Comparison of ENCODE assay signal across 13 mouse cellular contexts in the genomic region with DNA sequence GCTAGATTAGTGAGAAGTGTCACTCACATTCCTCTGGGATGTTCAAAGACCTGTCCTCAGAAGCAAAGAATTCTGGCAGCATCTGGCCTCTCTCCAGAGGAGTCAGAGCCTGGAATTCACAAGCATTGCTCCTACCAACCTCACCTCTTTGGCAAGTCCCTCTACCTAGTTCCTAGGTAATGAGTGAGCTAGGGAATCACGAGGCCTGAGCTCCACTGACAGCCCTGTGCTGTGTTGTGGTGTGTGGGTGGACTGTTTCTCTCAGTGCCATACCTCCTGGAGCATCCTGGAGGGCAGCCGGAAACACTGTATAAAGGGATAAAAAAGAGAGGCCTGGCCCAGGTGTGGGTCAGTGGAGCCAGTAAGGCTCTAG. TPM values are rescaled to one million over a fixed set of nuclear protein-coding genes. Genes with fewer than 3 reads are reported as not detected.
DNase-seq lines count a peak whose midpoint lies in the region; ATAC-seq and TF ChIP-seq lines count a peak whose summit lies in the region.
"Had no signal": no experiment of that assay in that cellular context is flagged by ENCODE, and none has a peak within 500 bp of the region (broad histone marks: within the 10 kb centered on the region; RNA-seq: fewer than 3 reads in every experiment).

No protein-coding gene starts in this region.

- no peaks in the 10 kb centered on the region for H3K36me3 ChIP-seq in kidney, postnatal 0 days (ENCODE audit: insufficient read depth, low read length)
- H3K36me3 ChIP-seq in liver, embryonic 15.5 days (replicated peaks): no peaks in the 10 kb centered on the region
- H3K36me3 ChIP-seq: embryonic facial prominence, embryonic 15.5 days had no signal

- H3K27ac ChIP-seq in layer of hippocampus, adult 2 months: peak overlapping the region; percentile 85
- no peak overlapping the region for H3K27ac ChIP-seq in kidney, postnatal 0 days
- H3K27ac ChIP-seq in liver, embryonic 15.5 days (replicated peaks): 0 out of 2 replicates have a peak overlapping the region, but pooled peaks have one; percentile 21
- H3K27ac ChIP-seq: embryonic facial prominence, embryonic 15.5 days; forebrain, embryonic 12.5 days had no signal

- no peak overlapping the region for H3K4me2 ChIP-seq in kidney, postnatal 0 days (ENCODE audit: low read length)
- no peak overlapping the region for H3K4me2 ChIP-seq in liver, embryonic 15.5 days
- H3K4me2 ChIP-seq: embryonic facial prominence, embryonic 15.5 days; forebrain, embryonic 12.5 days had no signal

- no peak overlapping the region for H3K9ac ChIP-seq in kidney, postnatal 0 days (ENCODE audit: low read depth, low read length)
- H3K9ac ChIP-seq in liver, embryonic 15.5 days: no peak overlapping the region
- H3K9ac ChIP-seq: embryonic facial prominence, embryonic 15.5 days; forebrain, embryonic 12.5 days had no signal

- peaks cover 39% of the 10 kb centered on the region; the same call in 1 of the 2 replicates for H3K4me1 ChIP-seq in kidney, postnatal 0 days (replicated peaks; ENCODE audit: insufficient read depth, low read length)
- peaks cover 82% of the 10 kb centered on the region for H3K4me1 ChIP-seq in liver, embryonic 15.5 days (replicated peaks)

- ATAC-seq in kidney, postnatal 0 days (replicated peaks; ENCODE audit: low FRiP score, low read depth): peak; percentile 31; the same call in 1 of the 2 replicates
- no peak for ATAC-seq in liver, embryonic 15.5 days (ENCODE audit: insufficient read depth)
- ATAC-seq: inflammation-experienced regulatory T-cells, adult 6 months had no signal

- no peaks in the 10 kb centered on the region for H3K9me3 ChIP-seq in kidney, postnatal 0 days (replicated peaks; ENCODE audit: low read length)
- H3K9me3 ChIP-seq in liver, embryonic 15.5 days (replicated peaks): no peaks in the 10 kb centered on the region
- H3K9me3 ChIP-seq: embryonic facial prominence, embryonic 15.5 days; forebrain, embryonic 12.5 days had no signal

- 52% methylated on average over 2 of the region's 2 CpGs for WGBS in kidney, postnatal 0 days
- WGBS in liver, embryonic 15.5 days (ENCODE audit: insufficient replicate concordance): 70% methylated on average over 2 of the region's 2 CpGs

- H3K27me3 ChIP-seq in kidney, postnatal 0 days (ENCODE audit: insufficient read depth, low read length): no peaks in the 10 kb centered on the region
- H3K27me3 ChIP-seq in liver, embryonic 15.5 days: no peaks in the 10 kb centered on the region
- H3K27me3 ChIP-seq: embryonic facial prominence, embryonic 15.5 days; forebrain, embryonic 12.5 days had no signal

- no peak for TF ChIP-seq CTCF in layer of hippocampus, adult 2 months (conservative IDR thresholded peaks at IDR 0.05)
- TF ChIP-seq CTCF in kidney, postnatal 0 days (IDR thresholded peaks at IDR 0.05; ENCODE audit: low read depth): no peak

- peak; percentile 51 to 56 for DNase-seq in cerebellum, postnatal 25 days
- DNase-seq in cerebellum, adult 9-10 months: no peak
- DNase-seq in layer of hippocampus, adult 2 months (ENCODE audit: low spot score in 2 of 2): no peak
- DNase-seq in layer of hippocampus, postnatal 10 days (ENCODE audit: low spot score in 2 of 2): no peak
- no peak for DNase-seq in kidney, postnatal 0 days (ENCODE audit: low spot score)
- DNase-seq in yolk sac, embryonic 10.5 days (ENCODE audit: low spot score): no peak
- DNase-seq: lung, adult 18-20 months; midbrain, embryonic 14.5 days; right cerebral cortex, postnatal 4 days had no signal

- no peak overlapping the region for H3K4me3 ChIP-seq in layer of hippocampus, adult 2 months
- H3K4me3 ChIP-seq in kidney, postnatal 0 days (replicated peaks; ENCODE audit: low read depth, low read length): no peak overlapping the region
- no peak overlapping the region for H3K4me3 ChIP-seq in liver, embryonic 15.5 days (replicated peaks)
- H3K4me3 ChIP-seq: embryonic facial prominence, embryonic 15.5 days; forebrain, embryonic 12.5 days had no signal

RNA-seq across cellular contexts. Expression of a gene that starts 9.4 kb away (rescaled TPM):
- 10 to 100 TPM; 99.2 to 99.8 TPM for total RNA-seq in layer of hippocampus, adult 2 months (2021)
- 10 to 100 TPM; 74.5 to 84.5 TPM for total RNA-seq in layer of hippocampus, postnatal 10 days (2021)
- polyA plus RNA-seq in kidney, postnatal 0 days (2015; fragmentation: Nextera tagmentation; extraction: Ambion mirVana): 82.0 and 86.6 TPM in 2 replicates
- polyA plus RNA-seq in liver, embryonic 15.5 days (2015; fragmentation: Nextera tagmentation; extraction: Ambion mirVana): 82.4 and 84.3 TPM in 2 replicates

RNA-seq across cellular contexts. Expression of a gene that starts 10.3 kb away (rescaled TPM):
- 10 to 100 TPM; 44.0 to 46.4 TPM for total RNA-seq in layer of hippocampus, adult 2 months (2021)
- 10 to 100 TPM; 40.9 to 41.7 TPM for total RNA-seq in layer of hippocampus, postnatal 10 days (2021)
- 4.7 and 5.0 TPM in 2 replicates for polyA plus RNA-seq in kidney, postnatal 0 days (2015; fragmentation: Nextera tagmentation; extraction: Ambion mirVana)
- polyA plus RNA-seq in liver, embryonic 15.5 days (2015; fragmentation: Nextera tagmentation; extraction: Ambion mirVana): 2.0 and 2.8 TPM in 2 replicates

Comparison
In these comparisons a context has a peak if more than half of its experiments do, and no peak if none do; other contexts are left out.
1. DNase-seq: peak in cerebellum, postnatal 25 days (2 of 2); none in cerebellum, adult 9-10 months (single experiment), layer of hippocampus, adult 2 months (0 of 2), layer of hippocampus, postnatal 10 days (0 of 2), kidney, postnatal 0 days (single experiment) and yolk sac, embryonic 10.5 days (single experiment).